In genomic region chr8:26780515-26780914, GRCm38 (mm10) we compare ENCODE assay signal across 9 mouse cellular contexts.
A peak's percentile ranks its signal among the peaks of the same experiment; 100 is the strongest.
DNase-seq lines count a peak whose midpoint lies in the region; ATAC-seq and TF ChIP-seq lines count a peak whose summit lies in the region.
"Had no signal": no experiment of that assay in that cellular context is flagged by ENCODE, and none has a peak within 500 bp of the region (broad histone marks: within the 10 kb centered on the region; RNA-seq: fewer than 3 reads in every experiment).

No protein-coding gene starts in this region.

- no peak for TF ChIP-seq EP300 in lung, postnatal 0 days (IDR thresholded peaks at IDR 0.05)

- no peaks in the 10 kb centered on the region for H3K9me3 ChIP-seq in lung, embryonic 15.5 days
- no peaks in the 10 kb centered on the region for H3K9me3 ChIP-seq in lung, postnatal 0 days (ENCODE audit: low read length)
- H3K9me3 ChIP-seq in embryonic facial prominence, embryonic 15.5 days (replicated peaks), result no peaks in the 10 kb centered on the region
- no peaks in the 10 kb centered on the region for H3K9me3 ChIP-seq in hindbrain, postnatal 0 days (ENCODE audit: low read length)
- H3K9me3 ChIP-seq in midbrain, embryonic 14.5 days (ENCODE audit: control insufficient read depth, low read length), result no peaks in the 10 kb centered on the region
- H3K9me3 ChIP-seq: liver, embryonic 15.5 days had no signal

- H3K9ac ChIP-seq in lung, embryonic 15.5 days, result no peak overlapping the region
- H3K9ac ChIP-seq in lung, postnatal 0 days (replicated peaks; ENCODE audit: low read depth), result no peak overlapping the region
- H3K9ac ChIP-seq in embryonic facial prominence, embryonic 15.5 days, result no peak overlapping the region
- H3K9ac ChIP-seq in hindbrain, postnatal 0 days (replicated peaks; ENCODE audit: low read length), result 0 out of 2 replicates have a peak overlapping the region, but pooled peaks have one; percentile 6
- H3K9ac ChIP-seq in midbrain, embryonic 14.5 days (replicated peaks; ENCODE audit: low read length), result 0 out of 2 replicates have a peak overlapping the region, but pooled peaks have one; percentile 31
- H3K9ac ChIP-seq: liver, embryonic 15.5 days had no signal

- WGBS in lung, embryonic 15.5 days, result 12% methylated on average over 19 of the region's 19 CpGs
- WGBS in lung, postnatal 0 days, result 14% methylated on average over 18 of the region's 19 CpGs
- 25% methylated on average over 19 of the region's 19 CpGs for WGBS in embryonic facial prominence, embryonic 15.5 days
- WGBS in hindbrain, postnatal 0 days, result 26% methylated on average over 19 of the region's 19 CpGs
- 32% methylated on average over 19 of the region's 19 CpGs for WGBS in midbrain, embryonic 14.5 days

- H3K4me2 ChIP-seq in lung, embryonic 15.5 days, result peak overlapping the region; percentile 36; the same call in 1 of the 2 replicates
- H3K4me2 ChIP-seq in lung, postnatal 0 days (replicated peaks; ENCODE audit: low read depth, low read length), result no peak overlapping the region
- peak overlapping the region; percentile 42 for H3K4me2 ChIP-seq in embryonic facial prominence, embryonic 15.5 days (replicated peaks)
- peak overlapping the region; percentile 40 for H3K4me2 ChIP-seq in hindbrain, postnatal 0 days (ENCODE audit: low read depth, low read length)
- H3K4me2 ChIP-seq in midbrain, embryonic 14.5 days (ENCODE audit: low read length), result peak overlapping the region; percentile 43
- H3K4me2 ChIP-seq: liver, embryonic 15.5 days had no signal

- DNase-seq in lung, postnatal 0 days (ENCODE audit: low spot score), result no peak
- DNase-seq in hindbrain, postnatal 0 days (ENCODE audit: low spot score), result peak; percentile 37
- peak; percentile 62 for DNase-seq in midbrain, embryonic 14.5 days
- DNase-seq in ovary, postnatal 36 days (ENCODE audit: low spot score), result no peak
- DNase-seq in thymus, adult 18-20 months, result no peak
- DNase-seq in lung, postnatal 36 days, result no peak

- no peak overlapping the region for H3K27ac ChIP-seq in lung, embryonic 15.5 days
- H3K27ac ChIP-seq in lung, postnatal 0 days (ENCODE audit: low read length), result no peak overlapping the region
- no peak overlapping the region for H3K27ac ChIP-seq in embryonic facial prominence, embryonic 15.5 days (replicated peaks)
- no peak overlapping the region for H3K27ac ChIP-seq in hindbrain, postnatal 0 days
- no peak overlapping the region for H3K27ac ChIP-seq in midbrain, embryonic 14.5 days (replicated peaks; ENCODE audit: low read depth, low read length)
- H3K27ac ChIP-seq: liver, embryonic 15.5 days had no signal

- ATAC-seq in lung, embryonic 15.5 days (ENCODE audit: borderline replicate concordance, extremely low read depth, low FRiP score, low TSS enrichment), result no peak
- ATAC-seq in lung, postnatal 0 days, result no peak
- ATAC-seq in embryonic facial prominence, embryonic 15.5 days (ENCODE audit: insufficient number of reproducible peaks, low FRiP score, low TSS enrichment, low read depth), result no peak
- no peak for ATAC-seq in hindbrain, postnatal 0 days
- no peak for ATAC-seq in midbrain, embryonic 14.5 days (ENCODE audit: low FRiP score, low TSS enrichment)

- peaks cover 58% of the 10 kb centered on the region for H3K27me3 ChIP-seq in lung, embryonic 15.5 days
- 0 out of 2 replicates have a peak, but pooled peaks cover 4% of the 10 kb centered on the region for H3K27me3 ChIP-seq in lung, postnatal 0 days (replicated peaks; ENCODE audit: insufficient read depth, low read length)
- H3K27me3 ChIP-seq in embryonic facial prominence, embryonic 15.5 days, result peaks cover 18% of the 10 kb centered on the region
- no peaks in the 10 kb centered on the region for H3K27me3 ChIP-seq in hindbrain, postnatal 0 days (ENCODE audit: insufficient read depth, low read length)
- no peaks in the 10 kb centered on the region for H3K27me3 ChIP-seq in midbrain, embryonic 14.5 days (ENCODE audit: control insufficient read depth, insufficient read depth, low read length)

- H3K36me3 ChIP-seq in lung, embryonic 15.5 days, result no peaks in the 10 kb centered on the region
- H3K36me3 ChIP-seq in lung, postnatal 0 days (ENCODE audit: insufficient read depth, low read length), result no peaks in the 10 kb centered on the region
- H3K36me3 ChIP-seq in embryonic facial prominence, embryonic 15.5 days, result no peaks in the 10 kb centered on the region
- H3K36me3 ChIP-seq in hindbrain, postnatal 0 days (ENCODE audit: insufficient read depth, low read length), result no peaks in the 10 kb centered on the region
- H3K36me3 ChIP-seq in midbrain, embryonic 14.5 days (ENCODE audit: control insufficient read depth, insufficient read depth, low read length), result no peaks in the 10 kb centered on the region
- H3K36me3 ChIP-seq: liver, embryonic 15.5 days had no signal

- no peaks in the 10 kb centered on the region for H3K4me1 ChIP-seq in lung, embryonic 15.5 days
- no peaks in the 10 kb centered on the region for H3K4me1 ChIP-seq in lung, postnatal 0 days (ENCODE audit: insufficient read depth, low read depth, low read length)
- peaks cover 14% of the 10 kb centered on the region; the same call in 1 of the 2 replicates for H3K4me1 ChIP-seq in embryonic facial prominence, embryonic 15.5 days
- peaks cover 4% of the 10 kb centered on the region; the same call in 1 of the 2 replicates for H3K4me1 ChIP-seq in hindbrain, postnatal 0 days (ENCODE audit: insufficient read depth, low read length)
- H3K4me1 ChIP-seq in midbrain, embryonic 14.5 days (ENCODE audit: control insufficient read depth, insufficient read depth, low read length), result no peaks in the 10 kb centered on the region
- H3K4me1 ChIP-seq: liver, embryonic 15.5 days had no signal

- H3K4me3 ChIP-seq in lung, embryonic 15.5 days, result no peak overlapping the region
- no peak overlapping the region for H3K4me3 ChIP-seq in lung, postnatal 0 days (ENCODE audit: low read depth, low read length)
- H3K4me3 ChIP-seq in embryonic facial prominence, embryonic 15.5 days (replicated peaks), result 0 out of 2 replicates have a peak overlapping the region, but pooled peaks have one; percentile 16
- peak overlapping the region; percentile 10 for H3K4me3 ChIP-seq in hindbrain, postnatal 0 days (ENCODE audit: low read length)
- H3K4me3 ChIP-seq in midbrain, embryonic 14.5 days (replicated peaks; ENCODE audit: low read depth, low read length), result 0 out of 2 replicates have a peak overlapping the region, but pooled peaks have one; percentile 12
- H3K4me3 ChIP-seq: liver, embryonic 15.5 days had no signal

- TF ChIP-seq CTCF in lung, postnatal 0 days (IDR thresholded peaks at IDR 0.05), result no peak
- no peak for TF ChIP-seq CTCF in hindbrain, postnatal 0 days (IDR thresholded peaks at IDR 0.05; ENCODE audit: low read depth)

Comparison
In these comparisons a context has a peak if more than half of its experiments do, and no peak if none do; other contexts are left out.
1. H3K4me3 ChIP-seq: peak in embryonic facial prominence, embryonic 15.5 days (single experiment), hindbrain, postnatal 0 days (single experiment) and midbrain, embryonic 14.5 days (single experiment); none in lung, embryonic 15.5 days (single experiment) and lung, postnatal 0 days (single experiment).
2. H3K9ac ChIP-seq: peak in hindbrain, postnatal 0 days (single experiment) and midbrain, embryonic 14.5 days (single experiment); none in lung, embryonic 15.5 days (single experiment), lung, postnatal 0 days (single experiment) and embryonic facial prominence, embryonic 15.5 days (single experiment).
3. DNase-seq: peak in hindbrain, postnatal 0 days (single experiment) and midbrain, embryonic 14.5 days (single experiment); none in lung, postnatal 0 days (single experiment), ovary, postnatal 36 days (single experiment), thymus, adult 18-20 months (0 of 2) and lung, postnatal 36 days (single experiment).